Mouse (Mus musculus) thymus, adult 18-20 months (tissue): Measurements from ENCODE around the gene Syde2.

ENCODE experiments used
- DNase-seq, 2 experiments: peaks; one replicate each; pipeline ENCODE4 v3.0.0; 2022; ENCODE audit warnings: mixed read lengths in 2 of 2

Syde2 gene

DNA sequence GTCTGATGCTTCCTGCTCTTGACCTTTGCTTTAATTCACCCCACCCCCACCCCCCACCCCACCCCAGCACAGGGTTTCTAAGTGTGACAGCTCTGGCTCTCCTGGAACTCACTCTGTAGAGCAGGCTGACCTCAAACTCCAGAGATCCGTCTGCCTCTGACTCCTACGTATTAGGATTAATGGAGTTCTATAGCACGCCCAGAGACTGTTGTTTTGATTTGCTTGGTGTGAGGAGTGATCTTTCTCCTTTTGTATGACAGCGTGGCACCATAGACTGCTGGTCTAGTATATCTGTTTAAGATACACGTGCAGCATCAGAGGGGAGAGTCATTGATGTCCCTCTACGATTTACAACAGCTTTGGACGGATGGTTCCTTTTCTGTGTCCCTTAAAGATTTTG, 25.8 kb downstream of the Syde2 start:
- DNase-seq = no peak

DNA sequence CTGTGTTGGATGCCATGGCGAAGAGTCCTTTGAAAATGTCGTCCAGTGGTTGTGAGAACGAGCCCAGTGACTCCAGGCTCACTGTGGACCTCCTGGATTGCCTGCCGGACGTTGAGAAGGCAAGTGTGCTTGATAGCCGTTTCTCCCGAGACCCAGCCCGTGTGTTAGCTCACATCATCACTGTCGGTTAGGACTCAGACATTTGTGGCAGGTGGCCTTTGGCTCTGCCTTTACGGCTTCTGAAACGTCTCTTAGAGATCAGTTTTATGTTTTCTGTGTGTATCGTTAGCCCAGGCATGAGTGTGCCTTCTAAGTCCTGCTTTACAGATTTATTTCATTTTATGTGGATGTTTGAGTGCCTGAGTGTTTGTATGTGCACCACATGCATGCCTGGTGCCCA, 26.7 kb downstream of the Syde2 start:
- no peak for DNase-seq

DNA sequence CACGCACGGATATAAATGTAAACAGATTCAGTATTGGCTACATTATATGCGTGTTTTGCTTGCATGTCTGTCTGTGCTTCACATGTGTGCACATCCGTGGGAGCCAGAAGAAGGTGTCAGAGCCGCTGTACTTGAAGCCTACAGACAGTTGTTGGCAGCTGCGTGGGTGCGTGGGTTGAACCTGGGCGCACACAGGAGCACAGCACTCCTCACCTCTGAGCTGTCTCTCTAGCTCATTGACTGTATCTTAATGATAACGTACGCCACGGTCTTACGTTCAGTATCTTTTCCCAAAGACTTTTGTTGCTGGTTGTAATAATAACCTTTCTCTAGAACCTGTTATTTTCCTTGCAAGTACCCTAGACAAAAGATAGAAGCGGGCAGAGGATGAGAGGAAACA, 29.3 kb downstream of the Syde2 start:
- DNase-seq = no peak

DNA sequence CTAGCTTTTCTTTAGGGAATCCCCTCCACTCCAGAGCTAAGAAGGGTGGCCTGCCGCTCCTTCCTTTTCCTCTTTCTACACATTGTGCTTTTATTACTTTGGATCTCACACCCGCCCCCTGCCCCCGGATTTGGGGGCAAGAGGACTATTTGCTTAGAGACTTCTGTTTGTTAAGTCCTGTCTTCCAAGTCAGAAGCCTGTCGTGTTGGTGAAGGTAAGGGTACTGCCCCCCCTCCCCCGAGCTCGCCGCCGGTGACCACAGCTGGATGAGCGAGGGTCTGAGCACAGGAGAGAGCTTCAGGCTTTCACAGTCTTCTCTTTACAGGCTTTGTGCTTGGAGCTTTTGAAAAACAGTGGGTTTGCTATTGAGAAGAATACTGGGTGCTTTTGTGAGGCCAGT, 29.9 kb downstream of the Syde2 start:
- DNase-seq = no peak

DNA sequence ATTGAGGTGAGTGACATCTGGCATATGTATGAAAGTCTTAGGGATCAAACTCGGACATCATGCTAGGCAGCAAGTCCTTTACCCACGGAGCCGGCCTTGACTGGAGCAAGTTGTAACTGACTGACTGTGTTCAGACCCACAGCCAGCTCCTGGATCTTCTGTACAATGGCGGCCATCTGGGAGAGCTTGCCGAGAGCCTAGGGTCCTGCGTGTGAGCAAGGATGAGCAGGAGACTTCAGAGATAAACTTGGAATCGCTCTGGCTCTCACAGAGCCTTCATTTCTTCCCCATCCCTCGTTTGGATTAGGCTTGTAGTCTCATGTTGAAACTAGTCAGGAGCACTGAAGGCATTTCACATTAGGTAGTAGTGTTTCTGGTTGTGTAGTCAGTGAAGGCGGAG, 34.6 kb downstream of the Syde2 start:
- no peak for DNase-seq

DNA sequence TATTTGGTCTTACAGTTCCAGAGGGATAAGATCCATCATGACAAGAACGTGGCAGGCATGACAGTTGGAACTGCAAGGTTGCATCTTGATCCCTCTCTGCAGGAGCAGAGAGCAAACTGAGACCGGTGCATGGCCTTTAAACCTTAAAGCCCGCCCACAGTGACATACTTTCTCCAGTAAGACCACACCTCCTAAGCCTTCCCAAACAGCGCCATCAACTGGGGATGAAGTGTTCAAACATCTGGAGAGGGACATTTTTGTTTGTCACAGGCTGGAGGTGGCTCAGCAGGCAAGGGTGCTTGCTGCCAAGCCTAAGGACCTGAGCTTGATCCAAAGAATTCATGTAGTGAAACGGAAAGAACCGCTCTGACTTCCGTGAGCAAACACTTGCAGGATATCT, 37.1 kb downstream of the Syde2 start:
- DNase-seq = no peak

DNA sequence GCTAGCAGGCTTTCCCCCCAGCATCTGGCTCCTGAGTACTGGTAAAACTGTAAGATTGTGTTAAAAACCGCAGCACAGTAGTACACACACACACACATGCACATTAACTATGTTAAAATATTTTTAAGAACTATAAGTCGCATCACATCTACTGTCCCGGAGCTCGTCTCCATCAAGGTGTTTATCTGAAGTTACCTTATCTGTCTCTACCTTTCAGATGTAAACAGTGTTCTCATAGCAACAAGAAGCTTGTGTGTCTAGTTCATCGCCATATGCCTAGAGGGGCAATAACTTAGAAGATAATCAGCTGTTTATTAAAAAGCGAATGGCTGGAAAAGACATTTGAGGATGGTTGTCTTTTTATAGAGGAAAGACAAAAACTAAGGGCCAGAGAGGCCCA, 37.8 kb downstream of the Syde2 start:
- DNase-seq = no peak

DNA sequence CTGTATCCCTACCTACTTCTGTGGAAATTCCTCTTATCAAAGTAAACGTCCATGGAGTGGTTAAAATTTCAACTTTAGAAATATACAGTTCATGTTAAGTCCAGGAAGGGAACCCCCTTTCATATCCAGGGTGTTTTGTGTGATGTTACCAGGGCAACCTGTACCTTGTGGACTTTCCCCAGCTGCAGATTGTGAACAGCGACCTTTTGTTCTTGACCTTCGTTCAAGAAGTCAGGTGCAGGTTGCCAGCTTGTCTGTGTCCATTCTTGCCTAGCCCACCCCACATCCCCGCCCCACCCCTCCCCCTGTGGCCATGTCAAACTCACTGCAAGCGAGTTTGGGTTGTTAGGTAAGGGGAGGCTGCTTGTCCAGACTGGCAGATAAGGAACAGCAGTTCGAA, 39.4 kb downstream of the Syde2 start:
- no peak for DNase-seq

DNA sequence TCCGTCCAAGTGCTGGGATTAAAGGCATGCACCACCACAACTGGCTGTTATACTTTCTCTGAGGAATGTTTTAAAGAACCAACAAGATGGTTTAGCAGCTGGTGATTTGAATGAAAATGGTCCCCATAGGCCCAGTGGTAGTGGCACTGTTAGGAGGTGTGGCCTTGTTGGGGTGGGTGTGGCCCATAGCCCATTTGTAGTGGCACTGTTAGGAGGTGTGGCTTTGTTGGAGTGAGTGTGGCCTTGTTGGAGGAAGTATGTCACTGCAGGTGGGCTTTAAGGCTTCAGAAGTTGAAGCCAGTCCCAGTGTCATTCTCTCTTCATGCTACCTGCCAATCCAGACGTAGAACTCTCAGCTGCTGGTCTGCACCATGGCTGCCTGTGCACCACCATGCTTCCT, 40.7 kb downstream of the Syde2 start:
- no peak for DNase-seq

DNA sequence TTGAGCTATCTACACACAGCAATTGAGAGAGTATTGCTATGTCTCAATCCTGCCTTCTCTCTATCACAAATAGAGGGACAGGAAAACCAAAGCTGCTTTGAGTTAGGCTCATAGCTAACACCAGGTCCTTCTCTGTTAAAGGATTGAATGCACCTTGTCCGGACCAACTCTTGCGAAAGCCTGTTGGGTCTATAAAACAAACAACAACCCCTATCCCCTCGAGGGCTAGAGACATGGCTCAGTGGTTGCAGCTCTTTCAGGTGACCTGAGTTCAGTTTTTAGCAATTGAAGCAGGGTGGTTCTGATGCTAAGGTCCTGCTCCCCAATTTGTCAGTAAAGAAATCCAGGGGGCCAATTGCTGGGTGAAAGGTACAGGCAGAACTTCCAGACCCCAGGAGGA, 41.6 kb downstream of the Syde2 start:
- DNase-seq = no peak

DNA sequence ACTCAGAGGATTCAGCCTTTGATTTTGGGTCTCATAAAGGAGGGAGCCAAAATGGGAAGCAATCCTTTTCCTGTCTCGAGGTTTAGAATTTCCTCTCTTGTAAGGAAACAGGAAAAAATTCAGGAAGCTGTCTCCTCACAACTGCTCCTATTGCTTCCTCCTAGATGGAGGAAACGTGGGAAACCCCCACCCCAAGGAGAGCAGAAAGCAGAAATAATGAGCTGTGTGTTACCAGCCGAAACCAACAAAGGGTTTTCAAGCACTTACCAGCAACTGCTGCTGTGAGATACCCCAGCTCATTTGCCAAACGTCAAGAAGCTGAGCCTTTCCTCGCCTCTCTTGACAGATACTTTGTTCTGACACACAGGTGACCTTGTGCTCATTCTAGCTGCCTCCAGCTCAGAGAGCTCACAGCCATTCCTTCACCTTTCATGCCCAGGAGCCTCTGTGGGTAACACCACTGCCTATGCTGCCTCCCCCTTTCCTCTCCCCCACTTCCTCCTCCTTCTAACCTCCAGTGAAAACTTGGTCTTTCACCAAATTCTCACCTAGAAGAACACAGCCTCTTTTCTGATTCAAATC, 42.7 kb downstream of the Syde2 start:
- no peak for DNase-seq

DNA sequence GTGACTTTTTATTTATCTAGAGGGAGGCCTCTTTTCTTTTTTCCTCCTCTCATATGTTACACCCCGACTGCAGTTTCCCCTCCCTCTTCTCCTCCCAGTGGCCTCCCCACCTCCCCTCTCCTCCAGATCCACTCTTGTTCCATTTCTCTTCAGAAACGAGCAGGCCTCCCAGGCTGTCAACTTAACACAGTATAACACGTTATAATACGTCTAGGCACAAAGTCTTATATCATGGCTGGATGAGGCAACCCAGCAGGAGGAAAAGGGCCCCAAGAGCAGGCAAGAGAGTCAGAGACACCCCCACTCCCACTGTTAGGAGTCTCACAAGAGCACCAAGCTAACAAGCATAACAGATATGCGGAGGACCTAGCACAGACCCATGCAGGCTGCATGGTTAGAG, 45.3 kb downstream of the Syde2 start:
- DNase-seq = no peak

DNA sequence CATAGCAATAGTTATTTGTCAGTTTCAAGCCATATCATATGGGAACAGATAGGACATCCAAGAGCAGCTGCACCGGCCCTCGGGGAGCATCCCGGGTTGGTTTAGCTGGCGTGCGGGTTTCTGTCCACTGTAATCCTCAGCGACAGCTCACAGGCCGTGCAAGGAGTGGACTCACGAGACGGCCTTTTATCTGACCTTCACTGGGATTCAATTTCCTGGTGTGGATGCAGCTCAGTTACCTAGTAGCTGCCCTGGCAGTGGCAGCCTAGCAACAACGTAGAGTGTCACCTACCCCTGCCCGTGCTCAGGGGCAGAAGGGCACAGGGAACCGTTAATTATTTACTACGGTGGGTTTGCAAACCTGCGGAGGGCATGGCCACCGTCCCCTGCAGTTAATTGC, 50.2 kb downstream of the Syde2 start:
- DNase-seq = no peak

DNA sequence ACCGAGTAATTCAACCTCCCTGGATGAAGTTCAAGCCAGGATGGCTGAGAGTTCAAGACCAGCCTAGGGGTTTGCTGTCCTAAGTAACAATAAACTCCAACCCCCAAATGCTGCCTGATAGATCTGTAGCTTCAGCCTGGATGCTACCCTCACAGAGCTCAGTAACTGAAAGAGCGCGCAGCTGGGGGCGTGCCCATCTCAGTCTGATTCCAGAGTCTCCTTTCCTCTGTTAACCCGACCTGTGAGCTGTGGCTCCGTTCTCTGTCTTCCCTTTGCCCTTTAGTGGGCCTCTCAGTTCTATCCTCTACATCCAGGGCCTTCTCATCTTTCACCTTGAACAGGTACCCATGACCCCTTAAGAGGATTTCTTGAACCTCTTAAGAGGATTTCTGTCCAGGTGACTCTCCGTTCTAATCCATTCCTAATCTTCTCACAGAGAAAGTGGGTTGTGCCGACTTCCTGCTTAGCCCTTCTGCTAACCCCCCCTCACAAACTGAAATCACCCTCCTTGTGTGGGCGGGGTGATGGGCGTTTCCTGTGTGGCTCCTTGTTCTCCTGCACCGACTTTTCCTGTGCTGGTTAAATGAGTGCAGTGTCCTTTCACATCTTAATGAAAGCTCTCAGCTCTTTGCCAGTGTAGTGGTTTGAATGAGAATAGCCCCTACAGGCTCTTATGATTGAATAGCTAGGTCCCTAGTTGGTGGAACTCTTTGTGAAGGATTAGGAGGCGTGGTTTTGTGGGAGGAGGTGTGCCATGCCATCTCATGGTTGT, 51.6 kb downstream of the Syde2 start:
- peak; percentile 58 to 75 for DNase-seq

DNA sequence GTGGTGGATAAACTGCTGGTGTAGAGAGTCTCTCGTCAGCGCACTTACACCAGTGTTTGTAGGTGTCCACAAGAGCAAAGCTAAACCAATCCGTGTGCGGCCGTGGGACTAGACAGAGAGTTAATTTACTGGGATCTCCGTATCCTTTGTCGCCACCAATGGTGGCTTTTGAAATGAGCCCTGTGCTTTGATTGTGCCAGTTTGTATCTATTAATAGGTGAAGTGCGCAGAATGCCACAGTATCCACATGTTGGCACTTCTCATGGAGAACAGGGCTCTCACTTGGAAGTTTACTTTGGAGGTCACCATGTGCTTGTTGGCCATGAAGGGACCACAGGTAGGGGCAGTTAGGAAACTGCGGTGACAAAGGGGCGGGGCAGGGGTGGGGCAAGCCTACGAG, 53.7 kb downstream of the Syde2 start:
- no peak for DNase-seq

DNA sequence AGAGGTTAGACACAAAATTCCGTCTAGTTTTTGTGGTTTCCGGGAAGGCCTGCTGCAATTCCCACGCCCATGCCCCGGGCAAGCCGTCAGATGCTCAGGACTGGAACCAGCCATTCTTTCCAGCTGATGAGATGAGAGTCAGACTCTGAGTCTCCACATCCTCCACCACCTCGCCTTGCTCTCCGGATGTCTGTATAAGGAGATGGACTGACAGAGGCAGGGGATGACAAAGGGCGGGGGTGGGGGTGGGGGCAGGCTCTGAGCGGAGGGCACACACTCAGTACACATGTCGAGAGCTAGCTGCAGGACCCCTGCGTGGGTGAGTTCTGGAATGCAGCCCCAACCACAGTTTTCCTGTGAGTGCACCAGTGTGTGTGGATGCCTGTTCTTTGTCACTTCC, 57.3 kb downstream of the Syde2 start:
- no peak for DNase-seq

DNA sequence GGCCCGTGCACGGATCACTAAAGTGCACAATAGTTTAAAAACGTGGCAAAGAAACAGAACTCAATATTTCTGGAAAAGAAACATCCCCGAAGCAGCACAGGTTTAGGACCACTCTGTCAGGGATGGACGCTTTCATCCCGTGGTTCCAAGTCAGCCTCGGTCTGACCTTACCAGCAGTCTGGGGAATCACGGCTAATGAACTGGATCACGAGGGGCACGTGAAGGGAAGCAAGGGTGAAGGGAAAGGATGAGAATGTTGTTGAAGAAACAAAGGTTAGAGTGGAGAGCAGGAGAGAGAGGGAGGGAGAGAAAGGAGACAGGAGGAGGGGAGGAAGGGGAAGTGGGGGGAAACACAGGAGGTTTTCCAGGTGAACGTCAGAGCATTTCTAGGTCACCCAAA, 58.4 kb downstream of the Syde2 start:
- DNase-seq = no peak

DNA sequence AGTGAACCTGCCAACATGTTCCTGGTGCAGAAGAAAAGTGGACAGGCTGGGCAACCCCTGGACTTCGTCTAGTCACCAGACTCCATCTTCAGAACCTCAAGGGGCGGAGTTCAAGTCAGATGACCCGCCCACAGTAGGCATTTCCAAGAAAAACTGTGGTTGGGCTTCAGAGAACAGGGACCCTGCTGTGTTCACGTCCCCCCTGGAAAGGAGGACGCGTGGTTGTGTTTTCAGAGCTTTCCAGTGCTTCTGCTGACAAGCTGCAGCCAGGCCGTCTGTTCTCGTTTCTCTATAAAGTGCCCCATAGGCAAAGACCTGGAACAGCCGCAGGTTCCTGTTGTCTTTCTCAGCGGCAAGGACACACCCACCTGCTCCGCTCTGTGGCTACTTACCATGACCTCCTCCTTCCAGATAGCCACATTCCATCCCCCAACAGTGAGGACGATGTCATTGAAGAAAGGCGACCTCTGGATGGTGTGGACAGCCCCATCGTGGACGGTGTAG, 60.1 kb downstream of the Syde2 start:
- no peak for DNase-seq

DNA sequence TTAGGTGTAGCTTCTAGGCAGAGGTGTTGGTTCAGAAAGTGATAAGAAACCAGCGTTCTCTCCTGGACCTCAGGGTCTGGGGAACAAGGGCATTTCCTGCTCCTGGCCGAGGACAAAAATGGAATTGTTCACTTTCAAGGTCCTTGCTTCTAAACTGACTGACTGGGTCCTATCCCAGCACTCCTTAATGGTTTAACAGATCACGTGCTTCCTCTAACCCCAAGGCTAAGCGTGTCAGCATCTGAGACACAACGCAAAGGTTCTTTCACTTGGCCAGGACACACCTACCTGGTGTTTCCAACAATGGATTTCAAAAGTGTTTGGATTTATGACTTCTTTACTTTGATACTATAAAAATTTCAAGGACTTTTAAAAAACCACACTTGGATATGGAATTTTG, 62.3 kb downstream of the Syde2 start:
- DNase-seq = no peak

DNA sequence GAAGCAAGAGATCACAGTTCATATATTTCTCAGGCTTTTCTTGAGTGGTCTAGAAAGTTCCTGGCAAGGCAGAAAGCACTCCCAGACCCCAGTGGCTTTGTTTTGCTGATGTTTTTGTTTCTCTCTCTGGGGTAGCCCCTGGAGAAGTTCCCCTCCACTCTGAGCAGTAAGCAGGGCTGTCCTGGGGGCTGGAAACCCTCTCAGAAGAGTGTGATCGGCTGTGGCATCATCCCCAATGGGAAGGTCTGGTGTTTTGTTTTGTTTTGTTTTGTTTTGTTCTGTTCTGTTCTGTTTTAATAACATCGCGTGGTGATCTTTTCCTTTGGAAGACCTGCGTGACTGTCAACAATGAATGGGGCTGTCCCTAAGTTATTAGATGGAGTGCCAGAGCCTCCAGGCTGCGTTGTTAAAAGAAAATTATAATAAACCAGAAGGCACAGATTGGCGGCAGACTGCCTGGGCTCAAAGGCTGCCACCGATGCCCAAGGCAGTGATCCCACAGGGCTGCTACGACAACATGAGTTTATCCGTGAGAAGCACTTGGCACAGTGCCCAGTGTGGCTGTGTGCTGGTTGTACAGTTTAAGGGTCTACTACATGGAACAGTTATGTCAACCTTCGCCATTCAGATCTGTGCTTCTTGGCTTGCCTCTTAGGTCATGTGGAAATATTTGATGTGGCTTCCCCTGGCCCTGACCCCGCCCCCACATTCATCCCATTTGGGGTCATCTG, 63.8 kb downstream of the Syde2 start:
- DNase-seq = no peak

DNA sequence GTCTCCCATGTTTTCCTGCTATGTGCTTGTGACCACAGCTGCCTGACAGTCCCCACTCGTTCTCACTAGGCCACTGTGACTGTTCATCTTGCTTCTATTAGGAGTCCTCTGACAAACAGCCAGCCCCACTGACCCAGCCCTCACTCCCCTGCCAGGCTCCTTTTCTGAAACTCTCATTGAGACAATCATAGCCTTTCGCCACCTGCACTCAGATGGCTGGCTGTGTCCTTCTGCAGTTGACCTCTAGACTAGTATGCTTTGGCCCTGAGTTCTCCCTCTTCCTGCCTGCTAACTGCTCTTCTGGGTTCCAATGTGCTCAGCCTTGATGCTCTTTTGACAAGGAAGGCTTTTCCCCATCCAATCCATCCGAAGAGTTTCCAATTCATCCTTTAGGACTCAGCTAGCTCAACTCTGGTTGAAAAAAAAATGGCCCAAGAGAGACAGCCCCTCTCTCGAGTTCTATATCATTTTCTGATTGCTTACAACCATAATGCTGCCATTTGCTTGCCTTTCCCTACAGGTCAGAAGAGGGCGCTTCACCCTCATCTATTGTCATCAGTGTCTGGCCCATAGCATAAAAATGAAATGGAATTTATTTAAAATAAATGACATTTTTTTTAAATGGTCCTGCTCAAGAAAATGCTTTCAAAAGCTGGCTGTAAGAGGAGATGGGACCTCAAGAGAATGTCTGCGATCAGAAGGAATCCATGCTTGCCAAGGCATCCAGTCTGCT, 65.6 kb downstream of the Syde2 start:
- DNase-seq = no peak

DNA sequence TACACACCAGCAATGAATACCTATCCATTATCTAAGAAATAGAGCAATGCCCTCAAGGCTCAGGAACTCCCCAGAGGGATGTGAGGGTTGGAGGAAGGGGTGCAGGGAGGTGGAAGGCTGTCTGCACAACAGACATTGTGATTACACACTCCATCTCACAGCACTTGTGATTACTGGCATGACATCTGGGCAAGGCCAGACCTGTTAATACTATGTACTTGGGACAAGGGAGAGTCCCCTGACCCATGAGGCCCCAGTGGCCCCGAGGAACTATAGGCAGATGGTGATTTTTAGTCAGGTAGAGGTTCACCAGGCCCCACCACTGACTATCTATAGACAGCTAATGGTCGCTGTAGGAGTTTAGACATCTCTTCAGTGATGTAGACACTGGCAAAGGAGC, 66.2 kb downstream of the Syde2 start:
- no peak for DNase-seq

DNA sequence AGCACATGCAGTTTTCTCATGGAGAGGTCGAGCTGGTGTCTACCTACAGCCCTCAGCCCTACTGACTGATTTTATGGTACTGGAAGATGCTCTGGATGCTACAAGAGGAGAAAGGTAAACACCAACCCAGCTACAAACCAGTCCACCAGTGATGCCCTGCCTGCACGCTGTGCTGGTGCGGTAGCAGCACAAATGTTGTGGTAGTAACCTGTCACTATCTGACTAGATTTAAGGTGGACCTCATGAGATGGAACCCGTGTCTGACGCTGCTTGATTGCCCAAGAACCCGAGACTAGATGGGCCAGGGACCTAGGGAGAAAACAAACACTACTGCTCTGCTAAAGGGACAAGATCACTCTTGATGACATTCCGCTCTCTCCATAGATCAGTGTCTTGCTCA, 69.5 kb downstream of the Syde2 start:
- DNase-seq = no peak

DNA sequence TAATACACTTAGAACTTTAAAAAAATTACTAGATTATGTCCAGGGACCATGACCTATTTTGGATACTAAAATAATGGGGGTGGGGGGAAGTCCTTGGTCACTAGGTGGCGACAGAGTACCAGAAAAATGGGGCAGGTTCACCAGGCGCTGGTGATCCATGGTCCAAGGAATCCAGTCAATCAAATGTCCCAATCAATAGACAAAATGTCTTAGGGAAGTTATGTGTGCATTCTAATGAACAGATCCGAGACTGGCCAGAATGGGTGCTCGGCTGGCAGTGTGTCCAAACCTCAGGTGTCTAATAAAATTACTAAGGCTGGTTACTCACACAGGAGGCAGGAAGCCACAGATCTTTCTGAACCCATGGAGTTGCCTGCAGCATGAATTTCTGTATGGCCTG, 70.6 kb downstream of the Syde2 start:
- DNase-seq = no peak
